Mouse (Mus musculus) 416B (cell line): ENCODE measurements around the gene Ss18l2.
A peak's percentile ranks its signal among the peaks of the same experiment; 100 is the strongest.

Experiments used
- DNase-seq: peaks from one replicate; pipeline ENCODE4 v3.0.0; 2011; ENCODE audit warnings: low read depth

Gene Ss18l2

GRCm38 (mm10) chr9:121704261-121704645 lies 5.9 kb upstream of the Ss18l2 start:
- DNase-seq = no peak

- peak; percentile 95 for DNase-seq
These were observed 5.2 kb upstream of the Ss18l2 start, which contains the start of gene Sec22c for GRCm38 (mm10) chr9:121704646-121705625. TSS of gene Sec22c (minus strand) at chr9:121705490.

- DNase-seq = peak; percentile 77
These were observed 4.0 kb upstream of the Ss18l2 start for GRCm38 (mm10) chr9:121706029-121706675.

- peak; percentile 40 for DNase-seq
These were observed 2.3 kb upstream of the Ss18l2 start for GRCm38 (mm10) chr9:121707801-121708200.

- DNase-seq = peak; percentile 93
These were observed 1.3 kb upstream of the Ss18l2 start for GRCm38 (mm10) chr9:121708506-121709486.

- DNase-seq = peak; percentile 66
These were observed 451 bp downstream of the Ss18l2 start for GRCm38 (mm10) chr9:121710584-121710975.

GRCm38 (mm10) chr9:121717048-121717447 lies 6.9 kb downstream of the Ss18l2 start:
- no peak for DNase-seq

GRCm38 (mm10) chr9:121718070-121718705 lies 8.1 kb downstream of the Ss18l2 start:
- peak; percentile 55 for DNase-seq

GRCm38 (mm10) chr9:121718792-121719318 lies 8.7 kb downstream of the Ss18l2 start, which contains the start of gene Nktr:
TSS of gene Nktr (plus strand) at chr9:121719169.
- peak; percentile 99 for DNase-seq

GRCm38 (mm10) chr9:121719347-121720331 lies 9.5 kb downstream of the Ss18l2 start:
- peak; percentile 72 for DNase-seq

GRCm38 (mm10) chr9:121740490-121740889 lies 30.4 kb downstream of the Ss18l2 start:
- no peak for DNase-seq

- no peak for DNase-seq
These were observed 31.0 kb downstream of the Ss18l2 start for GRCm38 (mm10) chr9:121741168-121741567.

GRCm38 (mm10) chr9:121744051-121744450 lies 33.9 kb downstream of the Ss18l2 start:
- peak; percentile 21 for DNase-seq

- no peak for DNase-seq
These were observed 42.6 kb downstream of the Ss18l2 start for GRCm38 (mm10) chr9:121752774-121753173.

- DNase-seq = no peak
These were observed 44.5 kb downstream of the Ss18l2 start for GRCm38 (mm10) chr9:121754624-121755023.

GRCm38 (mm10) chr9:121756785-121757184 lies 46.7 kb downstream of the Ss18l2 start:
- no peak for DNase-seq

GRCm38 (mm10) chr9:121757432-121757831 lies 47.3 kb downstream of the Ss18l2 start:
- peak; percentile 77 for DNase-seq

GRCm38 (mm10) chr9:121757835-121758814 lies 48.0 kb downstream of the Ss18l2 start:
- no peak for DNase-seq
